10 mouse cellular contexts compared by ENCODE assay signal in the genomic region with DNA sequence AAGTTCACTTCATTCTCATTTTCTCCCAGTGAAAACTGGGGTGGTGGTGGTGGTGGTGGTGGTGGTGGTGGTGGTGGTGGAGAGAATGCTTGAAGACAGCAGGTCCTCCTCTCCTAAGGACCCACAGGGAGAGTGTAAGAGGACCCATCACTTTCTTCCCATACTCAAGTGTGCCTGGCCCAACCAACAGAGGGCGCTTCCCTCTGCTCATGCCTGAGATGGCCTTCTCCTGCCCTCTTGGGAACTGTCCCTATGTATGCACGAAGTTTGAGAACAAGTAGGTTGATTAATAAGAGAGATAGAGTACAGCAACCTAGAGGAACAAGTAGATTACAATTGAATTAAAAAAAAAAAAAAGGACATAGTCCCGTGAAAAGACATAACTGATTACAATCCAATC.
DNase-seq lines count a peak whose midpoint lies in the region; ATAC-seq and TF ChIP-seq lines count a peak whose summit lies in the region.
"Had no signal": no experiment of that assay in that cellular context is flagged by ENCODE, and none has a peak within 500 bp of the region (broad histone marks: within the 10 kb centered on the region; RNA-seq: fewer than 3 reads in every experiment).

No protein-coding gene starts in this region.

- H3K4me2 ChIP-seq in lung, embryonic 14.5 days: no peak overlapping the region
- H3K4me2 ChIP-seq in midbrain, embryonic 11.5 days: no peak overlapping the region
- H3K4me2 ChIP-seq: liver, embryonic 15.5 days had no signal

- H3K4me3 ChIP-seq in lung, embryonic 14.5 days (ENCODE audit: low read depth, low read length): no peak overlapping the region
- H3K4me3 ChIP-seq in midbrain, embryonic 11.5 days (ENCODE audit: low read depth, low read length): no peak overlapping the region
- H3K4me3 ChIP-seq: liver, embryonic 15.5 days had no signal

- no peaks in the 10 kb centered on the region for H3K36me3 ChIP-seq in lung, embryonic 14.5 days (ENCODE audit: insufficient read depth)
- H3K36me3 ChIP-seq in midbrain, embryonic 11.5 days (ENCODE audit: control insufficient read depth, insufficient read depth, low read length): no peaks in the 10 kb centered on the region
- H3K36me3 ChIP-seq: liver, embryonic 15.5 days had no signal

- H3K4me1 ChIP-seq in lung, embryonic 14.5 days (ENCODE audit: insufficient read depth): no peaks in the 10 kb centered on the region
- H3K4me1 ChIP-seq in midbrain, embryonic 11.5 days (ENCODE audit: control insufficient read depth, insufficient read depth, low read length): no peaks in the 10 kb centered on the region
- H3K4me1 ChIP-seq: liver, embryonic 15.5 days had no signal

- ATAC-seq in lung, embryonic 14.5 days (ENCODE audit: insufficient read depth): no peak
- no peak for ATAC-seq in midbrain, embryonic 11.5 days (ENCODE audit: low FRiP score)
- ATAC-seq: Patski had no signal

- TF ChIP-seq CTCF in lung, embryonic 14.5 days (IDR thresholded peaks at IDR 0.05; ENCODE audit: low read depth): peak; percentile 61

- no peaks in the 10 kb centered on the region for H3K9me3 ChIP-seq in lung, embryonic 14.5 days (ENCODE audit: low read depth, low read length)
- no peaks in the 10 kb centered on the region for H3K9me3 ChIP-seq in midbrain, embryonic 11.5 days (ENCODE audit: control insufficient read depth, low read length)
- H3K9me3 ChIP-seq: liver, embryonic 15.5 days had no signal

- WGBS in lung, embryonic 14.5 days: 33% methylated on average over 3 of the region's 3 CpGs
- 48% methylated on average over 3 of the region's 3 CpGs for WGBS in midbrain, embryonic 11.5 days

- no peaks in the 10 kb centered on the region for H3K27me3 ChIP-seq in lung, embryonic 14.5 days (ENCODE audit: insufficient read depth, low read length)
- no peaks in the 10 kb centered on the region for H3K27me3 ChIP-seq in midbrain, embryonic 11.5 days (ENCODE audit: control insufficient read depth, insufficient read depth, low read length)
- H3K27me3 ChIP-seq: liver, embryonic 15.5 days; Patski had no signal

- H3K9ac ChIP-seq in lung, embryonic 14.5 days: no peak overlapping the region
- no peak overlapping the region for H3K9ac ChIP-seq in midbrain, embryonic 11.5 days (ENCODE audit: low read length)
- H3K9ac ChIP-seq: liver, embryonic 15.5 days had no signal

- DNase-seq in gastrocnemius, postnatal 14 days: peak; percentile 19
- no peak for DNase-seq in gastrocnemius, postnatal 4 days (ENCODE audit: low spot score in 2 of 2)
- peak; percentile 15 for DNase-seq in right cerebral cortex, postnatal 14 days
- no peak for DNase-seq in right cerebral cortex, postnatal 25 days
- peak; percentile 48 to 63 for DNase-seq in cerebellum, postnatal 10 days
- DNase-seq in lung, embryonic 14.5 days: peak; percentile 41
- DNase-seq in left cerebral cortex, postnatal 14 days (ENCODE audit: low spot score in 2 of 2): no peak
- no peak for DNase-seq in midbrain, embryonic 11.5 days (ENCODE audit: low spot score, missing footprints)

- no peak overlapping the region for H3K27ac ChIP-seq in lung, embryonic 14.5 days (ENCODE audit: low read depth)
- H3K27ac ChIP-seq in midbrain, embryonic 11.5 days (ENCODE audit: low read depth, low read length): no peak overlapping the region
- H3K27ac ChIP-seq: liver, embryonic 15.5 days had no signal

- intact Hi-C loops in gastrocnemius, postnatal 14 days (cut with DNase I; ENCODE audit: low total_unique reads): no loop called here
- intact Hi-C loops in left cerebral cortex, postnatal 14 days (cut with DNase I): no loop called here

Comparison
In these comparisons a context has a peak if more than half of its experiments do, and no peak if none do; other contexts are left out.
1. DNase-seq: peak in gastrocnemius, postnatal 14 days (single experiment), right cerebral cortex, postnatal 14 days (single experiment), cerebellum, postnatal 10 days (2 of 2) and lung, embryonic 14.5 days (single experiment); none in gastrocnemius, postnatal 4 days (0 of 2), right cerebral cortex, postnatal 25 days (single experiment), left cerebral cortex, postnatal 14 days (0 of 2) and midbrain, embryonic 11.5 days (single experiment).